Mouse (Mus musculus) megakaryocyte, adult 5-6 weeks (primary cell): Measurements from ENCODE around the gene Btg3. TPM values are rescaled to one million over a fixed set of nuclear protein-coding genes. Genes with fewer than 3 reads are reported as not detected.

Experiments
- ATAC-seq: 2 replicates; pipeline ENCODE4 v1.8.0; 2016; ENCODE audit warnings: mild to moderate bottlenecking, inconsistent platforms; ENCODE audit not compliant: poor library complexity, severe bottlenecking
- total RNA-seq, 2 experiments: library from RNA; stranded (forward) in 1 of 2; stranded (reverse) in 1 of 2; fragments of 153-499, 151-499 nt in 1 of 2; fragments of 221-1000, 200-1000 nt in 1 of 2; gene quantifications; 2 replicates each; pipeline versions ENCODE4 v1.2.3 to v1.2.4; 2015 to 2017

Btg3 gene
- total RNA-seq, 2 experiments from 2014 or later, result 3.9 to 9.9 TPM

- no peak for ATAC-seq
Observed at GRCm38 (mm10) chr16:78302678-78303050, 74.3 kb downstream of the Btg3 start.

- peak; percentile 36 for ATAC-seq
Observed at GRCm38 (mm10) chr16:78301831-78302677, 74.9 kb downstream of the Btg3 start.

- ATAC-seq, result peak; percentile 61
Observed at GRCm38 (mm10) chr16:78301183-78301830, 75.7 kb downstream of the Btg3 start, which contains the start of gene Cxadr. TSS of gene Cxadr (plus strand) at chr16:78301489.

- ATAC-seq, result peak; percentile 78
Observed at GRCm38 (mm10) chr16:78296114-78296513, 80.9 kb downstream of the Btg3 start.

GRCm38 (mm10) chr16:78295601-78296000 lies 81.4 kb downstream of the Btg3 start:
- peak; percentile 28 for ATAC-seq

- ATAC-seq, result no peak
Observed at GRCm38 (mm10) chr16:78294606-78295275, 82.3 kb downstream of the Btg3 start.

- ATAC-seq, result no peak
Observed at GRCm38 (mm10) chr16:78294051-78294450, 82.9 kb downstream of the Btg3 start.

- no peak for ATAC-seq
Observed at GRCm38 (mm10) chr16:78283231-78283630, 93.8 kb downstream of the Btg3 start.

Other genes starting within 250 kb of the Btg3 start
- not detected in 2 replicates for gene Cxadr, start 75.7 kb downstream of the Btg3 start, total RNA-seq (2015)
- 0.07 and 0.20 TPM in 2 replicates for gene Cxadr, start 75.7 kb downstream of the Btg3 start, total RNA-seq (2017)
- gene D16Ertd472e, start 199.5 kb upstream of the Btg3 start, total RNA-seq (2015), result 10.9 and 15.6 TPM in 2 replicates
- gene D16Ertd472e, start 199.5 kb upstream of the Btg3 start, total RNA-seq (2017), result 16.5 and 17.8 TPM in 2 replicates